12 mouse cellular contexts compared by ENCODE assay signal in genomic region chr19:28768218-28768617, GRCm38 (mm10).
DNase-seq lines count a peak whose midpoint lies in the region; ATAC-seq and TF ChIP-seq lines count a peak whose summit lies in the region.
"Had no signal": no experiment of that assay in that cellular context is flagged by ENCODE, and none has a peak within 500 bp of the region (broad histone marks: within the 10 kb centered on the region; RNA-seq: fewer than 3 reads in every experiment).

No protein-coding gene starts in this region.

- H3K4me2 ChIP-seq in forebrain, embryonic 14.5 days (ENCODE audit: low read length) = no peak overlapping the region
- H3K4me2 ChIP-seq in forebrain, embryonic 13.5 days = no peak overlapping the region
- no peak overlapping the region for H3K4me2 ChIP-seq in liver, postnatal 0 days (ENCODE audit: low read depth, low read length)
- no peak overlapping the region for H3K4me2 ChIP-seq in hindbrain, postnatal 0 days (ENCODE audit: low read depth, low read length)

- no peaks in the 10 kb centered on the region for H3K27me3 ChIP-seq in forebrain, embryonic 14.5 days (replicated peaks; ENCODE audit: control insufficient read depth, insufficient read depth, low read length)
- H3K27me3 ChIP-seq in forebrain, embryonic 13.5 days = no peaks in the 10 kb centered on the region
- no peaks in the 10 kb centered on the region for H3K27me3 ChIP-seq in liver, postnatal 0 days (ENCODE audit: insufficient read depth, low read length)
- H3K27me3 ChIP-seq in hindbrain, postnatal 0 days (ENCODE audit: insufficient read depth, low read length) = no peaks in the 10 kb centered on the region

- H3K27ac ChIP-seq in forebrain, embryonic 14.5 days (ENCODE audit: low read depth, low read length) = no peak overlapping the region
- H3K27ac ChIP-seq in forebrain, embryonic 13.5 days = no peak overlapping the region
- H3K27ac ChIP-seq in liver, postnatal 0 days (ENCODE audit: low read depth) = no peak overlapping the region
- H3K27ac ChIP-seq in hindbrain, postnatal 0 days = no peak overlapping the region

- no peak overlapping the region for H3K4me3 ChIP-seq in forebrain, embryonic 14.5 days (ENCODE audit: low read depth, low read length)
- no peak overlapping the region for H3K4me3 ChIP-seq in forebrain, embryonic 13.5 days
- H3K4me3 ChIP-seq in liver, postnatal 0 days (ENCODE audit: low read depth, low read length) = no peak overlapping the region
- no peak overlapping the region for H3K4me3 ChIP-seq in hindbrain, postnatal 0 days (ENCODE audit: low read length)

- TF ChIP-seq CTCF in liver, postnatal 0 days (IDR thresholded peaks at IDR 0.05; ENCODE audit: low read depth) = peak; percentile 21; the same call in 1 of the 2 replicates
- peak; percentile 69; the same call in 1 of the 2 replicates for TF ChIP-seq CTCF in brain, embryonic 14.5 days (IDR thresholded peaks at IDR 0.05; ENCODE audit: borderline replicate concordance, extremely low read depth, insufficient read depth, insufficient read length)
- peak; percentile 81 for TF ChIP-seq CTCF in hindbrain, postnatal 0 days (IDR thresholded peaks at IDR 0.05; ENCODE audit: low read depth)

- no peak overlapping the region for H3K9ac ChIP-seq in forebrain, embryonic 14.5 days (ENCODE audit: low read length)
- no peak overlapping the region for H3K9ac ChIP-seq in forebrain, embryonic 13.5 days
- no peak overlapping the region for H3K9ac ChIP-seq in liver, postnatal 0 days (replicated peaks)
- no peak overlapping the region for H3K9ac ChIP-seq in hindbrain, postnatal 0 days (replicated peaks; ENCODE audit: low read length)

- no peaks in the 10 kb centered on the region for H3K9me3 ChIP-seq in forebrain, embryonic 14.5 days (replicated peaks; ENCODE audit: control insufficient read depth, low read length)
- no peaks in the 10 kb centered on the region for H3K9me3 ChIP-seq in forebrain, embryonic 13.5 days (replicated peaks)
- H3K9me3 ChIP-seq in liver, postnatal 0 days (ENCODE audit: low read length) = no peaks in the 10 kb centered on the region
- no peaks in the 10 kb centered on the region for H3K9me3 ChIP-seq in hindbrain, postnatal 0 days (ENCODE audit: low read length)

- no peak for TF ChIP-seq EP300 in liver, postnatal 0 days (IDR thresholded peaks at IDR 0.05; ENCODE audit: low read depth)

- H3K4me1 ChIP-seq in forebrain, embryonic 14.5 days (ENCODE audit: control insufficient read depth, insufficient read depth, low read length) = no peaks in the 10 kb centered on the region
- no peaks in the 10 kb centered on the region for H3K4me1 ChIP-seq in forebrain, embryonic 13.5 days
- H3K4me1 ChIP-seq in liver, postnatal 0 days (ENCODE audit: insufficient read depth) = no peaks in the 10 kb centered on the region
- H3K4me1 ChIP-seq in hindbrain, postnatal 0 days (ENCODE audit: insufficient read depth, low read length) = no peaks in the 10 kb centered on the region

- no peak for TF ChIP-seq POLR2A in brain, embryonic 14.5 days (IDR thresholded peaks at IDR 0.05; ENCODE audit: borderline replicate concordance, extremely low read depth, insufficient read depth, insufficient read length, poor library complexity, severe bottlenecking)

- ATAC-seq in forebrain, embryonic 14.5 days = 0 out of 2 replicates have a peak, but pooled peaks have one; percentile 32
- no peak for ATAC-seq in forebrain, embryonic 13.5 days
- ATAC-seq in liver, postnatal 0 days = no peak
- 0 out of 2 replicates have a peak, but pooled peaks have one; percentile 45 for ATAC-seq in hindbrain, postnatal 0 days

- WGBS in forebrain, embryonic 14.5 days = 42% methylated on average over 5 of the region's 5 CpGs
- 50% methylated on average over 5 of the region's 5 CpGs for WGBS in forebrain, embryonic 13.5 days
- 52% methylated on average over 5 of the region's 5 CpGs for WGBS in liver, postnatal 0 days (ENCODE audit: insufficient replicate concordance)
- 30% methylated on average over 5 of the region's 5 CpGs for WGBS in hindbrain, postnatal 0 days

- DNase-seq in forebrain, embryonic 14.5 days (ENCODE audit: low spot score) = peak; percentile 80
- DNase-seq in liver, postnatal 0 days = no peak
- no peak for DNase-seq in liver
- DNase-seq in brain, embryonic 14.5 days (ENCODE audit: low read depth) = peak; percentile 83
- DNase-seq in hindbrain, postnatal 0 days (ENCODE audit: low spot score) = peak; percentile 87
- no peak for DNase-seq in adrenal gland, postnatal 25 days
- DNase-seq in adrenal gland, postnatal 36 days = no peak
- DNase-seq: B cell, adult 2 months; cerebellum, adult 11 months; gastrocnemius, postnatal 25 days; heart, postnatal 4 days had no signal

- no peaks in the 10 kb centered on the region for H3K36me3 ChIP-seq in forebrain, embryonic 14.5 days (ENCODE audit: control insufficient read depth, insufficient read depth, low read length)
- no peaks in the 10 kb centered on the region for H3K36me3 ChIP-seq in forebrain, embryonic 13.5 days (ENCODE audit: poor library complexity, severe bottlenecking)
- H3K36me3 ChIP-seq in liver, postnatal 0 days (replicated peaks; ENCODE audit: insufficient read depth, low read length) = no peaks in the 10 kb centered on the region
- H3K36me3 ChIP-seq in hindbrain, postnatal 0 days (ENCODE audit: insufficient read depth, low read length) = no peaks in the 10 kb centered on the region

Comparison
In these comparisons a context has a peak if more than half of its experiments do, and no peak if none do; other contexts are left out.
1. ATAC-seq: peak in forebrain, embryonic 14.5 days (single experiment) and hindbrain, postnatal 0 days (single experiment); none in forebrain, embryonic 13.5 days (single experiment) and liver, postnatal 0 days (single experiment).
2. DNase-seq: peak in forebrain, embryonic 14.5 days (single experiment), brain, embryonic 14.5 days (single experiment) and hindbrain, postnatal 0 days (single experiment); none in liver, postnatal 0 days (single experiment), liver (single experiment), adrenal gland, postnatal 25 days (single experiment) and adrenal gland, postnatal 36 days (0 of 2).
3. CTCF ChIP-seq: peak in every context shown above with its lines; median percentile 81 in hindbrain, postnatal 0 days; 69 in brain, embryonic 14.5 days; 21 in liver, postnatal 0 days.